Mouse (Mus musculus) CD4-positive naive resting alpha-beta T cell, adult 57 days (primary cell): ENCODE data around the gene Ccdc66. TPM values are rescaled to one million over a fixed set of nuclear protein-coding genes. Genes with fewer than 3 reads are reported as not detected.

Experiments
- total RNA-seq: library from RNA; stranded (reverse); gene quantifications from one replicate; pipeline ENCODE4 v1.2.4, GENCODE M21; 2023

Gene Ccdc66
- total RNA-seq: 18.2 TPM

GRCm38 (mm10) chr14:27507894-27508643 is at the start of gene Ccdc66:
Ccdc66 (minus strand) TSS chr14:27508460.

Other genes starting within 250 kb of the Ccdc66 start
- gene Fam208a, start 79.6 kb downstream of the Ccdc66 start, total RNA-seq: 45.8 TPM
- gene Erc2, start 114.0 kb upstream of the Ccdc66 start, total RNA-seq: not detected